Mouse (Mus musculus) thymus, adult 2 months (tissue): ENCODE results near the gene Ecd. TPM values are rescaled to one million over a fixed set of nuclear protein-coding genes. Genes with fewer than 3 reads are reported as not detected.

ENCODE experiments used
- DNase-seq: peaks from one replicate; pipeline ENCODE4 v3.0.0; 2021
- H3K27ac ChIP-seq: fragments of 200-500 bp; 2 replicates; pipeline ENCODE4 v1.5.1; 2012; ENCODE audit warnings: low read length, control low read depth; ENCODE audit not compliant: control insufficient read depth, insufficient read depth
- H3K27me3 ChIP-seq: fragments of 200-500 bp; 2 replicates; pipeline ENCODE4 v1.6.1; 2012; ENCODE audit warnings: mild to moderate bottlenecking, low read length, moderate library complexity, mixed read lengths; ENCODE audit not compliant: control insufficient read depth, insufficient read depth
- H3K36me3 ChIP-seq: fragments of 200-500 bp; 2 replicates; pipeline ENCODE4 v1.6.1; 2012; ENCODE audit warnings: mild to moderate bottlenecking, low read length, moderate library complexity; ENCODE audit not compliant: control insufficient read depth, insufficient read depth
- H3K4me1 ChIP-seq: fragments of 200-500 bp; replicated peaks from 2 replicates; pipeline ENCODE4 v1.6.1; 2012; ENCODE audit warnings: low read length; ENCODE audit not compliant: control insufficient read depth, insufficient read depth
- H3K4me3 ChIP-seq: fragments of 200-500 bp; 2 replicates; pipeline ENCODE4 v1.5.1; 2012; ENCODE audit warnings: mild to moderate bottlenecking, low read length, control low read depth, moderate library complexity; ENCODE audit not compliant: control insufficient read depth, insufficient read depth
- CTCF ChIP-seq: fragments of 200-500 bp; IDR thresholded peaks from 2 replicates; pipeline ENCODE4 v1.5.1; 2012; ENCODE audit warnings: mild to moderate bottlenecking, control low read depth, low read length, moderate library complexity, borderline replicate concordance; ENCODE audit not compliant: control insufficient read depth, poor library complexity, insufficient read depth; ENCODE audit errors: extremely low read depth
- POLR2A ChIP-seq: fragments of 200-500 bp; IDR thresholded peaks from 2 replicates; pipeline ENCODE4 v1.6.1; 2012; ENCODE audit warnings: mild to moderate bottlenecking, low read length, control low read depth, moderate library complexity; ENCODE audit not compliant: control insufficient read depth, poor library complexity, insufficient read depth; ENCODE audit errors: extremely low read depth
- WGBS: fragments of 180-500 bp; shearing (Covaris S2); methylation state at CpG from one replicate; pipeline ENCODE4 v1.1.7; 2018; 5-methylcytosine and 5-hydroxymethylcytosine counted together
- polyA plus RNA-seq: library from polyadenylated mRNA; depleted of rRNA; stranded (reverse); fragments of >200 nt; gene quantifications from 2 replicates; pipeline ENCODE4 v1.2.3, GENCODE M21; 2012; rRNA removed

Gene Ecd
- polyA plus RNA-seq, 1 experiment: 24.5 TPM

- WGBS: 96% methylated on average over 3 of the region's 3 CpGs
- TF ChIP-seq CTCF (no peak), POLR2A (no peak)
- Histone ChIP-seq H3K27me3 (no peaks in the 10 kb centered on the region), H3K4me1 (peaks cover 2% of the 10 kb centered on the region), H3K36me3 (no peaks in the 10 kb centered on the region), H3K27ac (no peak overlapping the region), H3K4me3 (no peak overlapping the region)
- no peak for DNase-seq
Measured at GRCm38 (mm10) chr14:20297616-20298015, 50.3 kb downstream of the Ecd start.

DNA sequence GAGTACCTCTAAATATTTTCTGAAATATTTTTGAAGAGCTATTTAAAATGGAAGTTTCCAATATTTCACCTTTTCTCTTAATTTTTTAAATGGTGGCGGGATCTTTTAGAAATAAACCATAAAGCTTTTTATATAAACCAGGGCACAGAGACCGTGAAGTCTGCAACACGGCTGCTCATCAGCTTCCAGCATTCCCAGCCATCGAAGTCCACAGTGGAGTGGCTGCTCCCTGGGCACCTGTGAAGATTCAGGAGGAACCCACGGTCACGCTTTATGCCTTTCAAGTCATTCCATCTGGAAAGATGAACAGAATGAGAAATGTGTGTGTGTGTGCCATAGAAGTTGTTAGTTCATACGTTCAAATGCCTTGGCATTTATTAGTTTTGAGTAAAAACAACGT lies 53.0 kb downstream of the Ecd start:
- peaks cover 2% of the 10 kb centered on the region for H3K4me1 ChIP-seq
- H3K4me3 ChIP-seq: peak overlapping the region; percentile 34; the same call in 1 of the 2 replicates
- 40% methylated on average over 8 of the region's 8 CpGs for WGBS
- TF ChIP-seq CTCF: no peak
- no peak for TF ChIP-seq POLR2A
- no peak overlapping the region for H3K27ac ChIP-seq
- no peaks in the 10 kb centered on the region for H3K36me3 ChIP-seq
- DNase-seq: no peak
- no peaks in the 10 kb centered on the region for H3K27me3 ChIP-seq

- H3K4me1 ChIP-seq: peaks cover 2% of the 10 kb centered on the region
- 22% methylated on average over 14 of the region's 14 CpGs for WGBS
Measured at GRCm38 (mm10) chr14:20294117-20294892, 53.6 kb downstream of the Ecd start, which contains the start of gene Nudt13. Nudt13 (plus strand) TSS chr14:20294697.

DNA sequence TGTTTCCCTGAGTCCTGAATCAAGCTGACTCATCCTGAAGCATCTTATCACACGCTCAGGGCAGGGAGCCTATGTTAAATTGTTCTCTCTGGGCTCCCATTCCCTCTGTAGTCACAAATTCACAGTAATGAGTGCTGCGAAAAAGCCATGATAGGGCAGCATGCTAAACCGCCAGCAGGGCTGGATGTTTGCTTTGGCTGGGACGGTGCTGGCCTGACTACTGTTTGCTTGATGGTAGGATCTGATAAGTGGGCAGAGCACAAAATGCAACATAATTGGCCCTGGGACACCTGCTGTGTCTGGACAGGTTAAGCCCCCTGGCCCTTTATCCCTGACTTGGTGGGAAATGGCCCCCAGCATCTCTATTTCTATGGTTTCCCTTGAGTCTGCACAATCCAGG lies 56.5 kb downstream of the Ecd start:
- Histone ChIP-seq H3K4me1 (peaks cover 2% of the 10 kb centered on the region), H3K4me3 (no peak overlapping the region), H3K36me3 (no peaks in the 10 kb centered on the region), H3K27ac (no peak overlapping the region), H3K27me3 (no peaks in the 10 kb centered on the region)
- no peak for DNase-seq
- TF ChIP-seq CTCF (no peak), POLR2A (no peak)
- 93% methylated on average over 4 of the region's 4 CpGs for WGBS

More at GRCm38 (mm10) chr14:20294117-20294892, 53.6 kb downstream of the Ecd start, which contains the start of gene Nudt13:
- Histone ChIP-seq H3K36me3 (no peaks in the 10 kb centered on the region), H3K27me3 (no peaks in the 10 kb centered on the region), H3K4me3 (peak within 1 kb of the TSS; percentile 64), H3K27ac (no peak within 1 kb of the TSS)
- DNase-seq: peak; percentile 78
- TF ChIP-seq CTCF (no peak), POLR2A (no peak)

Other genes starting within 250 kb of the Ecd start
- gene Saysd1, start 209.6 kb downstream of the Ecd start, polyA plus RNA-seq: 12.8 and 14.6 TPM in 2 replicates
- gene Kcnk5, start 166.3 kb downstream of the Ecd start, polyA plus RNA-seq: 6.1 and 6.7 TPM in 2 replicates
- 0.40 and 0.43 TPM in 2 replicates for gene Kcnk16, start 78.9 kb downstream of the Ecd start, polyA plus RNA-seq
- gene Nudt13, start 53.4 kb downstream of the Ecd start, polyA plus RNA-seq: 14.8 and 20.7 TPM in 2 replicates
- 28.4 and 34.5 TPM in 2 replicates for gene Fam149b, start within 50 bp of the Ecd start, polyA plus RNA-seq
- gene Dnajc9, start 40.8 kb upstream of the Ecd start, polyA plus RNA-seq: 73.8 and 94.8 TPM in 2 replicates
- 49.9 and 56.3 TPM in 2 replicates for gene Mrps16, start 45.5 kb upstream of the Ecd start, polyA plus RNA-seq
- 0.06 TPM in 1 of 2 replicates, not detected in the other for gene Cfap70, start 104.1 kb upstream of the Ecd start, polyA plus RNA-seq
- gene Anxa7, start 132.0 kb upstream of the Ecd start, polyA plus RNA-seq: 82.2 and 91.8 TPM in 2 replicates
- gene Mss51, start 148.8 kb upstream of the Ecd start, polyA plus RNA-seq: 2.9 and 3.9 TPM in 2 replicates
- gene Ppp3cb, start 198.5 kb upstream of the Ecd start, polyA plus RNA-seq: 26.1 and 29.1 TPM in 2 replicates